Mouse (Mus musculus): ENCODE data around the gene Vmn1r168. TPM values are rescaled to one million over a fixed set of nuclear protein-coding genes. Genes with fewer than 3 reads are reported as not detected.
"Not testable (repeated sequence)": the region's sequence is repeated elsewhere in the genome, so short reads cannot be mapped to it uniquely, and the experiment has no call there.

Vmn1r168 gene
- total RNA-seq (2014; fragmentation: Nextera tagmentation), result not detected in 2 replicates
- not detected in 2 replicates for total RNA-seq (2017)

DNA sequence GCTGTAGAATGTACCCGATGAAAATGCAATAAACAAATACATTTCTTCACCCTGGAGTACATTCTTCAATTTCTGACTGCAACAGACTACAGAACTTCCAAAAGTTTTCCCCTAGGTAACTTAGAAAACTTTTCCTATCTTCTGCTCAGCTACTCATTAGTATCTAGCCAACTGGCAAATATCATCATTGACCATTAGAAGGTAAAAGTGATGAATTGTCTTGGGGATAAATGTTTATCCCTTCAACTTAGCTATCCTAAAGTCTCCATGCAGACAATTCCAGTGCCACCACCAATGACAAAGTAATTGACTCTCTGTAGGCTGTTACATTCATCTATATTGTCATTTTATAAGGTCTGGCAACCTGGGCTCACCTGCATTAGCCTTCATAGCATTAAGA, at the start of gene Vmn1r168:
Gene Vmn1r168 (plus strand): TSS at position 301 of the 400 bp plus-strand sequence.
- ATAC-seq (replicated peaks; ENCODE audit: low FRiP score, low TSS enrichment, poor library complexity, severe bottlenecking), result not testable (repeated sequence)

GRCm38 (mm10) chr7:23507106-23507505, 32.4 kb upstream of the Vmn1r168 start, which contains the start of gene Vmn1r167:
TSS of gene Vmn1r167 (minus strand) at chr7:23507206.
- ATAC-seq (replicated peaks; ENCODE audit: low FRiP score, low TSS enrichment, poor library complexity, severe bottlenecking), result not testable (repeated sequence)

- ATAC-seq (replicated peaks; ENCODE audit: low FRiP score, low TSS enrichment, poor library complexity, severe bottlenecking), result not testable (repeated sequence)
These were observed 35.7 kb downstream of the Vmn1r168 start, which contains the start of gene Vmn1r169 for GRCm38 (mm10) chr7:23575226-23575625. TSS of gene Vmn1r169 (plus strand) at chr7:23575526.

Other genes starting within 250 kb of the Vmn1r168 start
- not detected in 2 replicates for gene Nlrp4e, start 238.5 kb upstream of the Vmn1r168 start, total RNA-seq (2014; fragmentation: Nextera tagmentation)
- gene Nlrp4e, start 238.5 kb upstream of the Vmn1r168 start, total RNA-seq (2017), result not detected in 2 replicates
- not detected in 2 replicates for gene Nlrp5, start 153.8 kb upstream of the Vmn1r168 start, total RNA-seq (2014; fragmentation: Nextera tagmentation)
- not detected in 2 replicates for gene Nlrp5, start 153.8 kb upstream of the Vmn1r168 start, total RNA-seq (2017)
- not detected in 2 replicates for gene Vmn1r167, start 32.5 kb upstream of the Vmn1r168 start, total RNA-seq (2014; fragmentation: Nextera tagmentation)
- gene Vmn1r167, start 32.5 kb upstream of the Vmn1r168 start, total RNA-seq (2017), result not detected in 2 replicates
- not detected in 2 replicates for gene Vmn1r169, start 35.8 kb downstream of the Vmn1r168 start, total RNA-seq (2014; fragmentation: Nextera tagmentation)
- gene Vmn1r169, start 35.8 kb downstream of the Vmn1r168 start, total RNA-seq (2017), result not detected in 2 replicates
- gene Vmn1r170, start 66.4 kb downstream of the Vmn1r168 start, total RNA-seq (2014; fragmentation: Nextera tagmentation), result not detected in 2 replicates
- gene Vmn1r170, start 66.4 kb downstream of the Vmn1r168 start, total RNA-seq (2017), result not detected in 2 replicates
- not detected in 2 replicates for gene Vmn1r171, start 91.0 kb downstream of the Vmn1r168 start, total RNA-seq (2014; fragmentation: Nextera tagmentation)
- gene Vmn1r171, start 91.0 kb downstream of the Vmn1r168 start, total RNA-seq (2017), result not detected in 2 replicates
- gene Vmn1r172, start 118.6 kb downstream of the Vmn1r168 start, total RNA-seq (2014; fragmentation: Nextera tagmentation), result not detected in 2 replicates
- not detected in 2 replicates for gene Vmn1r172, start 118.6 kb downstream of the Vmn1r168 start, total RNA-seq (2017)
- gene Vmn1r173, start 161.0 kb downstream of the Vmn1r168 start, total RNA-seq (2014; fragmentation: Nextera tagmentation), result not detected in 2 replicates
- gene Vmn1r173, start 161.0 kb downstream of the Vmn1r168 start, total RNA-seq (2017), result not detected in 2 replicates
- gene Vmn1r174, start 212.5 kb downstream of the Vmn1r168 start, total RNA-seq (2014; fragmentation: Nextera tagmentation), result not detected in 2 replicates
- not detected in 2 replicates for gene Vmn1r174, start 212.5 kb downstream of the Vmn1r168 start, total RNA-seq (2017)

All from megakaryocyte-erythroid progenitor cell, adult 5-6 weeks (primary cell).